Mouse (Mus musculus): ENCODE data around the gene Pdia3. TPM values are rescaled to one million over a fixed set of nuclear protein-coding genes. Genes with fewer than 3 reads are reported as not detected.
"Not testable (repeated sequence)": the region's sequence is repeated elsewhere in the genome, so short reads cannot be mapped to it uniquely, and the experiment has no call there.

The Pdia3 gene
- polyA plus RNA-seq, 1 experiment from 2014 or later = 829 TPM

DNA sequence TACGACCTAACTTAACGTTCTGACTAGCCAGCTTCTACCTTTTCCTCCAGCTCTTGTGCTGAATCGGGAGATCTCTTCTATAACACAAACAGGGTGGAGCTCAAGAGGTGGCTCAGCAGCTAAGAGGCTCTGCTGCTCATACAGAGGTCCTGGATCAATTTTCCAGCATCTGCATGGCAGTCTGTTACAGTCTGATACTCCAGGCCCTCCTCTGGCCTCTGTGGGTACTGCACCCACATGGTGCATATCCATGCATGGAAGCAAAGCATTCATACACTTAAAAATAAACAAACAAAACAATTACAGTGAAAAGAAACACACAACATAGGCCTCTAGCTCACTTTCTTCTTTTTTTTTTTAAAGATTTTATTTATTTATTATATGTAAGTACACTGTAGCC, 59.2 kb downstream of the Pdia3 start:
- H3K9me3 ChIP-seq; H3K27me3 ChIP-seq (ENCODE audit: insufficient read depth, poor library complexity, severe bottlenecking); H3K27ac ChIP-seq; DNase-seq (ENCODE audit: low spot score); H3K36me3 ChIP-seq; H3K4me1 ChIP-seq: not testable (repeated sequence)
- WGBS = 93% methylated on average over 3 of the region's 3 CpGs
- 0 out of 2 replicates have a peak overlapping the region, but pooled peaks have one; percentile 66 for H3K4me3 ChIP-seq

DNA sequence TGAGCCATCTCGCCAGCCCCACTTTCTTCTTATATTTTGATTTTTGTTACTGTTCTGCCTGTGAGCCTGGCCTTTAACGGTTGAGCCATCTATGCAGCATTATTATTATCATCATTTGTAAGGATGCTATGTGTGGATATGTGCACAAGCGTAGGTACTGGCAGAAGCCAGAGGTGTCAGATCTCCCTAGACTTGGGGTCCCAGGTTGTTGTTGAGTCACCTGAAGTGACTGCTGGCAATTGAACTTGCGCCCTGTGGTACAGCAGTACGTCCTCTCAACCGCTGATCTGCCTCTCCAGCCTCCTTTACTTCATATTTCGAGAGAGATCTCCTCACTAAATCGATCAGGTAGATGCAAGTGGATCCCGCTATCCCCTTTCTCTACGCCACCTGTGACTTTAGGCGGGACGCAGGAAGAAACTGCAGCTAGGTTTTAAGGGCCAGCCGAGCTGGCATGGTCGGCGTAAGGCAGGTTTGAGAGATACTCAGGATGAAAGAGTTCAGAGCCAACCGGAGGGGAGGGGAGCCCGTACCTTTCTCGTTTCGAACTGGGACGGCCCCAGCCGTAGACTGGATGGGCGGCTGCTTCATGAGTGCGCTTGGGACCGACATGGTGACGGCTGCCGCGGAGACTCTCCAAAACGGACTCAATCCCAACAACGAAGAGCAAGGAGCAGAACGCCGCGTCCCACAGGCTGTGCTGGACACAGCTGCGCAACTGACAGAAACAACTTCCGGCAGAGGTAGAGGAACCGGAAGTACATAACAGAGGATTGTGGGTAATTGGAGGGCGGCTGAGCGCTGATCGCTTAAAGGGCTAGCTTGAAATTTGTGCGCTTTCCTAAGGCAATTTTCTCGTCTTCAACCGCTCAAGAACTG, 60.0 kb downstream of the Pdia3 start, which contains the start of gene Mfap1b:
Gene Mfap1b, minus strand, starts transcription at position 767 of the 879 bp plus-strand sequence.
- DNase-seq (ENCODE audit: low spot score) = peak; percentile 94
- H3K4me1 ChIP-seq; H3K9me3 ChIP-seq; H3K36me3 ChIP-seq; H3K27me3 ChIP-seq (ENCODE audit: insufficient read depth, poor library complexity, severe bottlenecking): not testable (repeated sequence)
- peak within 1 kb of the TSS; percentile 64 for H3K27ac ChIP-seq
- 5% methylated on average over 41 of the region's 41 CpGs for WGBS
- H3K4me3 ChIP-seq = peak within 1 kb of the TSS; percentile 66

DNA sequence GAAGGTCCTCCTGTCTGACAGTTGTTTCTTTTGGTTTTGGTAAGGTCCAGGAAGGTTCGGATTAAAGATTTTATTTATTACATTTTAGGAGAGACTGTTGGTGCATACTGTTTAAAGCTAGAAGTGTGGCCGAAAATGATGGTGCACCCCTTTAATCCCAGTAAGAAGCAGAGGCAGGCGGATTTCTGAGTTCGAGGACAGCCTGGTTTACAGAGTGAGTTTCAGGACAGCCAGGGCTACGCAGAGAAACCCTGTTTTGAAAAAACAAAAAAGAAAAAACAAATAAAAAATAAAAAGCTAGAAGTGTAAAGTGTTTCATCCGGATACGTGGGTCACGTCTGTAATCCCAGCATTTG, 60.6 kb downstream of the Pdia3 start:
- Histone ChIP-seq H3K9me3 (no peaks in the 10 kb centered on the region), H3K4me3 (peak overlapping the region; percentile 66), H3K36me3 (peaks cover 7% of the 10 kb centered on the region; the same call in 1 of the 2 replicates), H3K4me1 (no peaks in the 10 kb centered on the region), H3K27ac (peak overlapping the region; percentile 64), H3K27me3 (ENCODE audit: insufficient read depth, poor library complexity, severe bottlenecking) (no peaks in the 10 kb centered on the region)
- 31% methylated on average over 8 of the region's 8 CpGs for WGBS
- no peak for DNase-seq (ENCODE audit: low spot score)

DNA sequence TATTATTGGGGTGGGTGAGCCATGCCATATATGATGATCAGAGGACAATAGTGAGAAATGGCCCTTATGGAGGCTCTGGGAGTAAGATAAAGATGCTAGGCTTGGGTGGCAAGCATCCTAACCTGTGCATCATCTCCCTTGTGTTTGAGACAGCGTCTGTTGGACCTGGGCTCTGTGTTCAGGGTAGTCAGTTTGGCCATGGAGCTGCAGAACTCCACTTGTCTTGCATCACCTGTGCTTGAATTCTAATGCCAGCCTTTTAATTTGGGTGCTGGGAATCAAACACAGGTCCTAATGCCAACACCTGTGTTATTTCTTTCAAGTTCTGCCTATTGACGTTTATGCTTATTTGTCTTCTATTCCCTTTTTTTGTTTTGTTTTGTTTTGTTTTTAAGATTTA, 61.7 kb downstream of the Pdia3 start:
- not testable (repeated sequence) for H3K27me3 ChIP-seq (ENCODE audit: insufficient read depth, poor library complexity, severe bottlenecking); DNase-seq (ENCODE audit: low spot score); H3K4me1 ChIP-seq; H3K4me3 ChIP-seq; H3K9me3 ChIP-seq; H3K27ac ChIP-seq; H3K36me3 ChIP-seq
- WGBS = 91% methylated on average over 2 of the region's 2 CpGs

DNA sequence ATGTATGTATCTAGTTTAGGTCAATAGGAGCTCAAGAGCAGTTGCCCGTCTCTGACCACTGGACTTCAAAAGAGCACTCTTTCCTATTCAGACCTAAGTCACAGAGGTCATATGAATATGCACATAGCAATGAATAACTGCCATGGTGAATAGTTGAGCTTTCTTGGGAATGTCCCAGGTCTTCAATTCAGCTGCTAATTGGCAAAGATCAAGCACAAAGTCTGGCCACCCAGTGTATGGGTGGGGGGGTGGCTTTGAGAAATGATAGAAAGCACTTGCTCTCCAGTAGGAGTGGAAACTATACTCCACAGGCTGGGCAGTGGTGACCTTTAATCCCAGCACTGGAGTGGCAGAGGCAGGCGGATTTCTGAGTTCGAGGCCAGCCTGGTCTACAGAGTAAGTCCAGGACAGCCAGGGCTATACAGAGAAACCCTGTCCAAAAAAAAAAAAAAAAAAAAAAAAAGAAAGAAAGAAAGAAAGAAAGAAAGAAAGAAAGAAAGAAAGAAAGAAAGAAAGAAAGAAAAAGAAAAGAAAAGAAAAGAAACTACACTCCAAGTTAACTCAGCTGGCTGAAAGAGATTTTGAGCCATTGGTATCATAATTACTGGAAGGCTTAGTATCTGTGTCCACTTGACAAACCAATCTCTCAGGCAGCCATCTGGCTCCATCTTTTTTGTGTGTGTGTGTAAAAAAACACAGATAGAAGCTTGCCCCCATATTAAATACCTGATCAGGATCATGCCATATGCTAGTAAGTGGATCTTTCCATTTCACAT, 64.1 kb downstream of the Pdia3 start:
- Histone ChIP-seq H3K4me3 (no peak overlapping the region), H3K9me3 (no peaks in the 10 kb centered on the region), H3K4me1 (no peaks in the 10 kb centered on the region), H3K27me3 (ENCODE audit: insufficient read depth, poor library complexity, severe bottlenecking) (no peaks in the 10 kb centered on the region), H3K27ac (no peak overlapping the region), H3K36me3 (no peaks in the 10 kb centered on the region)
- no peak for DNase-seq (ENCODE audit: low spot score)
- WGBS = 81% methylated on average over 3 of the region's 3 CpGs

DNA sequence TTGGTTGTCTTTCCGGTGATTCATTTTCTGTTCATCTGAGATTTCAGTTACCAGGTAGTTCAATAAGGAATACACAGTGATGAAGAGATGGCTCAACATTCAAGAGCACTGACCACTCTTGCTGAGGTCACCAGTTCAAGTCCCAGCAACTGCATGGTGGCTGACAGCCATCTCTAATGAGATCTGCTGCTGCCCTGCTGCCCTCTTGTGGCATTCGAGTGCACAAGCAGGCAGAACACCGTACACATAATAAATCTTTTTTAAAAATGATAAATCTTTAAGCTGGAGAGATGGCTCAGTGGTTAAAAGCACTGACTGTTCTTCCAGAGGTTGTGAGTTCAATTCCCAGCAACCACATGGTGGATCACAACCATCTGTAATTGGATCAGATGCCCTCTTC, 66.9 kb downstream of the Pdia3 start:
- Histone ChIP-seq H3K9me3 (no peaks in the 10 kb centered on the region), H3K4me1 (no peaks in the 10 kb centered on the region), H3K4me3 (no peak overlapping the region), H3K27me3 (ENCODE audit: insufficient read depth, poor library complexity, severe bottlenecking) (no peaks in the 10 kb centered on the region), H3K36me3 (no peaks in the 10 kb centered on the region), H3K27ac (no peak overlapping the region)
- WGBS = 55% methylated on average over 3 of the region's 3 CpGs
- DNase-seq (ENCODE audit: low spot score) = peak; percentile 63

DNA sequence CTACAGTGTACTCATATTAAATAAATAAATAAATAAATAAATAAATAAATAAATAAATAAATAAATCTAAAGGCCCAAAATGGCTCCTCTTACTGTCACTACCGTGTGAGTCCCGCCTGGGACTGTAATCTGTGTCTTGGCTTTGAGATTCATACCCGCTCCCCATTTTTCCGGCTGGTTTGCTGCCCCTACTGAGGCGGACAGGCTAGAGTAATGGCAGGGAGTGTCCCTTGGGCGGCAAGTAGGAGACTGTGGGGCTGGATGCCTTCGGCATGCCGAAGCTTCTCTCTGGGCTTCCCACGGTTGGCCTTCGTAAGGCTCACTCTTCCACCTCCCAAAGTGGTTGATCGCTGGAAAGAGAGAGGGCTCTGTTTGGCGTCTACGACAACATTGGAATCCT, 67.3 kb downstream of the Pdia3 start:
- peak; percentile 61 for DNase-seq (ENCODE audit: low spot score)

DNA sequence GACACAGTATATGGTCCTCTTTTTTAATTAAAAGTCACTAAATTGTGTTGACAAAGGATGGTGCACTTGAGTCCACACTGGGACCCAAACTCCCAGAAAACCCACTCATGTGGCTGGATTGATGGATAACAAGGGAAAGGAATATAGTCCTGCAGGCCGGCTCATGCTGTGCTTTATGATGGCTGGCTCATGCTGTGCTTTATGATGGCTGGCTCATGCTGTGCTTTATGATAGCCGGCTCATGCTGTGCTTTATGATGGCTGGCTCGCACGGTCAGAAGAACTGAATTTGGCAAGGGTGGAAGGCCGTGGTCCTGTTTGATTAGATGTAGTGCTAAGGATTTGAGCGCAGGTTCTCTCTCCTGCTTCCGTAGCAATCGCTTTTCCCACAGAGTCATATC, 70.0 kb downstream of the Pdia3 start:
- no peak overlapping the region for H3K4me3 ChIP-seq
- H3K36me3 ChIP-seq = no peaks in the 10 kb centered on the region
- no peaks in the 10 kb centered on the region for H3K9me3 ChIP-seq
- H3K4me1 ChIP-seq = no peaks in the 10 kb centered on the region
- H3K27ac ChIP-seq = no peak overlapping the region
- peak; percentile 61 for DNase-seq (ENCODE audit: low spot score)
- WGBS = 75% methylated on average over 8 of the region's 8 CpGs
- H3K27me3 ChIP-seq (ENCODE audit: insufficient read depth, poor library complexity, severe bottlenecking) = no peaks in the 10 kb centered on the region

More for the DNA sequence above, 67.3 kb downstream of the Pdia3 start:
- not testable (repeated sequence) for H3K36me3 ChIP-seq; H3K9me3 ChIP-seq; H3K4me3 ChIP-seq; H3K4me1 ChIP-seq; H3K27ac ChIP-seq; H3K27me3 ChIP-seq (ENCODE audit: insufficient read depth, poor library complexity, severe bottlenecking)
- WGBS = 81% methylated on average over 13 of the region's 13 CpGs

DNA sequence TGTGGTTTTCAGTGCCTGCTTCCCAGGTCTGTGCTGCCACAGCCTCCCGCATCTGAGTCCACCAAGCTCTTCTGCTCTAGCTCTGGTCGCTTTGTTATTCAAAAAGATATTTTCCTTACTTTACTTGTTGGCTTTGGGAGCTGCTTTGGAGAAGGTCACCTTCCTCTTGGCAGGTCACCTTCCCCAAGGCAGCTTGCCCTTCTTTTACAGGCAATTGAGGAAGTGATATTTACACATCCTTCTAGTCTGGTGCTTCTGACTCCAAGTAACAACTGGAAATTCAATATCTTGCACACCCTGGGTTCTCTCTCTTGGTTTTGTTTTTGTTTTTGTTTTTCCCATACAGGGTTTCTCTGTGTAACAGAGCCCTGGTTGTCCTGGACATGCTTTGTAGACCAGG, 70.8 kb downstream of the Pdia3 start:
- not testable (repeated sequence) for H3K27ac ChIP-seq; H3K9me3 ChIP-seq; DNase-seq (ENCODE audit: low spot score); H3K4me3 ChIP-seq; H3K4me1 ChIP-seq; H3K36me3 ChIP-seq; H3K27me3 ChIP-seq (ENCODE audit: insufficient read depth, poor library complexity, severe bottlenecking)
- 79% methylated on average over 2 of the region's 2 CpGs for WGBS

Small RNAs within 50 kb of the gene (microRNA-seq; reads per million reads assigned to microRNA genes)
- gene Gm22953 = not detected

Other genes starting within 250 kb of the Pdia3 start
- 50.0 and 57.3 TPM in 2 replicates for gene Tubgcp4, start 243.1 kb upstream of the Pdia3 start, polyA plus RNA-seq (2016; fragmentation: Nextera tagmentation; extraction: Ambion mirVana)
- 7.0 and 7.4 TPM in 2 replicates for gene Zscan29, start 242.7 kb upstream of the Pdia3 start, polyA plus RNA-seq (2016; fragmentation: Nextera tagmentation; extraction: Ambion mirVana)
- 75.0 and 81.9 TPM in 2 replicates for gene Trp53bp1, start 142.4 kb upstream of the Pdia3 start, polyA plus RNA-seq (2016; fragmentation: Nextera tagmentation; extraction: Ambion mirVana)
- gene Map1a, start 124.2 kb upstream of the Pdia3 start, polyA plus RNA-seq (2016; fragmentation: Nextera tagmentation; extraction: Ambion mirVana) = 5.2 and 5.5 TPM in 2 replicates
- 11.7 and 12.2 TPM in 2 replicates for gene Ppip5k1, start 58.4 kb upstream of the Pdia3 start, polyA plus RNA-seq (2016; fragmentation: Nextera tagmentation; extraction: Ambion mirVana)
- gene Ckmt1, start 56.1 kb upstream of the Pdia3 start, polyA plus RNA-seq (2016; fragmentation: Nextera tagmentation; extraction: Ambion mirVana) = 0.16 and 0.63 TPM in 2 replicates
- gene Strc, start 26.6 kb upstream of the Pdia3 start, polyA plus RNA-seq (2016; fragmentation: Nextera tagmentation; extraction: Ambion mirVana) = not detected in 2 replicates
- 2.8 and 3.1 TPM in 2 replicates for gene Catsper2, start within 50 bp of the Pdia3 start, polyA plus RNA-seq (2016; fragmentation: Nextera tagmentation; extraction: Ambion mirVana)
- 2.0 and 3.5 TPM in 2 replicates for gene Ell3, start 30.5 kb downstream of the Pdia3 start, polyA plus RNA-seq (2016; fragmentation: Nextera tagmentation; extraction: Ambion mirVana)
- 503 and 534 TPM in 2 replicates for gene Serf2, start 35.4 kb downstream of the Pdia3 start, polyA plus RNA-seq (2016; fragmentation: Nextera tagmentation; extraction: Ambion mirVana)
- 139 and 162 TPM in 2 replicates for gene Hypk, start 39.5 kb downstream of the Pdia3 start, polyA plus RNA-seq (2016; fragmentation: Nextera tagmentation; extraction: Ambion mirVana)
- gene Serinc4, start 43.0 kb downstream of the Pdia3 start, polyA plus RNA-seq (2016; fragmentation: Nextera tagmentation; extraction: Ambion mirVana) = 0.09 and 0.20 TPM in 2 replicates
- 45.4 and 49.3 TPM in 2 replicates for gene Mfap1b, start 60.3 kb downstream of the Pdia3 start, polyA plus RNA-seq (2016; fragmentation: Nextera tagmentation; extraction: Ambion mirVana)
- 17.7 and 23.8 TPM in 2 replicates for gene Mfap1a, start 92.9 kb downstream of the Pdia3 start, polyA plus RNA-seq (2016; fragmentation: Nextera tagmentation; extraction: Ambion mirVana)
- 6.8 and 9.1 TPM in 2 replicates for gene Wdr76, start 92.9 kb downstream of the Pdia3 start, polyA plus RNA-seq (2016; fragmentation: Nextera tagmentation; extraction: Ambion mirVana)